Mouse (Mus musculus) midbrain, embryonic 16.5 days (tissue): Measurements from ENCODE around the gene Nop9. TPM values are rescaled to one million over a fixed set of nuclear protein-coding genes. Genes with fewer than 3 reads are reported as not detected.

Experiments used
- ATAC-seq: fragments of 200-750 bp; cut with Nextera tagmentation; 2 replicates; pipeline ENCODE4 v1.8.0; 2017; ENCODE audit warnings: moderate TSS enrichment
- H3K27ac ChIP-seq: fragments of 300-500 bp; sonication (generic); 2 replicates; pipeline ENCODE4 v1.5.1; 2014; ENCODE audit warnings: mild to moderate bottlenecking, low read length, mixed read lengths
- H3K27me3 ChIP-seq: fragments of 300-500 bp; sonication (generic); 2 replicates; pipeline ENCODE4 v1.6.1; 2014; ENCODE audit warnings: low read depth, low read length, mixed read lengths; ENCODE audit not compliant: control insufficient read depth, insufficient read depth
- H3K36me3 ChIP-seq: fragments of 300-500 bp; sonication (generic); 2 replicates; pipeline ENCODE4 v1.6.1; 2014; ENCODE audit warnings: mild to moderate bottlenecking, low read length, moderate library complexity, mixed read lengths; ENCODE audit not compliant: control insufficient read depth, insufficient read depth
- H3K4me1 ChIP-seq: fragments of 300-500 bp; sonication (generic); 2 replicates; pipeline ENCODE4 v1.6.1; 2014; ENCODE audit warnings: mild to moderate bottlenecking, low read length, mixed read lengths; ENCODE audit not compliant: control insufficient read depth, insufficient read depth
- H3K4me2 ChIP-seq: fragments of 300-500 bp; sonication (generic); 2 replicates; pipeline ENCODE4 v1.6.1; 2014; ENCODE audit warnings: mild to moderate bottlenecking, low read length, mixed read lengths
- H3K4me3 ChIP-seq: fragments of 300-500 bp; sonication (generic); 2 replicates; pipeline ENCODE4 v1.5.1; 2014; ENCODE audit warnings: low read depth, mild to moderate bottlenecking, low read length, moderate library complexity, mixed read lengths
- H3K9ac ChIP-seq: fragments of 300-500 bp; sonication (generic); 2 replicates; pipeline ENCODE4 v1.6.1; 2014; ENCODE audit warnings: low read depth, low read length, mixed read lengths
- H3K9me3 ChIP-seq: fragments of 300-500 bp; sonication (generic); replicated peaks from 2 replicates; pipeline ENCODE4 v1.6.1; 2014; ENCODE audit warnings: mild to moderate bottlenecking, low read length, mixed read lengths; ENCODE audit not compliant: control insufficient read depth, poor library complexity, severe bottlenecking
- WGBS: fragments of 180-500 bp; shearing (Covaris S2); extraction: QIAGEN DNeasy Blood & Tissue Kit; methylation state at CpG from one replicate; pipeline ENCODE4 v1.1.7; 2014; 5-methylcytosine and 5-hydroxymethylcytosine counted together
- polyA plus RNA-seq: library from polyadenylated mRNA; unstranded; fragments of >200 nt; fragmentation: Nextera tagmentation; extraction: Ambion mirVana; gene quantifications from 2 replicates; pipeline ENCODE4 v1.2.1, GENCODE M21; 2015

Gene Nop9
- polyA plus RNA-seq, 1 experiment from 2014 or later = 25.9 TPM

DNA sequence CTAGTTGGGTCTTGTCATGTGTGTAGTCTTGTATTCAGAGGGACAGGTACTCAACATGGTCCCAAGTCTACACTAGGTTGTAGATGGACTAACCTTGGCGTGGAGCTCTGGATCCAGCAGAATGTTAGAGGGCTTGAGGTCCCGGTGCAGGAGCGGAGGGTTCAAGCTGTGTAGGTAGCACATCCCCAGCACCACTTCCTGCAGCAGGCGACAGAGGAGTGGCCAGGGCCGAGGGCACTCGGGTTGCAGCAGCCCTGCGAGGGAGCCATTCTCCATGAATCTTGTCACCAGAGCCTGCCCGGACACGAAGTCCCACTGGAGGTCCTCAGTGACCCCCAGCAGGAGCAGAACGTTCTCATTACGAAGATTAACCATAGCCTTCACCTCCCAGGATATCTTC lies 42.2 kb downstream of the Nop9 start:
- H3K27ac ChIP-seq = no peak overlapping the region
- H3K4me3 ChIP-seq = no peak overlapping the region
- peaks cover 5% of the 10 kb centered on the region; the same call in 1 of the 2 replicates for H3K4me1 ChIP-seq
- WGBS = 39% methylated on average over 11 of the region's 11 CpGs
- peaks cover 66% of the 10 kb centered on the region for H3K27me3 ChIP-seq
- no peak overlapping the region for H3K9ac ChIP-seq
- H3K9me3 ChIP-seq = no peaks in the 10 kb centered on the region
- no peak overlapping the region for H3K4me2 ChIP-seq
- no peak for ATAC-seq
- H3K36me3 ChIP-seq = no peaks in the 10 kb centered on the region

GRCm38 (mm10) chr14:55788256-55789050 lies 43.0 kb downstream of the Nop9 start, which contains the start of gene Ripk3:
Gene Ripk3, minus strand, starts transcription at chr14:55788865.
- 6% methylated on average over 40 of the region's 40 CpGs for WGBS
- Histone ChIP-seq H3K9me3 (no peaks in the 10 kb centered on the region), H3K27ac (no peak within 1 kb of the TSS), H3K4me2 (peak within 1 kb of the TSS; percentile 44), H3K27me3 (peaks cover 65% of the 10 kb centered on the region), H3K4me1 (peaks cover 5% of the 10 kb centered on the region; the same call in 1 of the 2 replicates), H3K36me3 (no peaks in the 10 kb centered on the region), H3K9ac (0 out of 2 replicates have a peak within 1 kb of the TSS, but pooled peaks have one; percentile 8), H3K4me3 (peak within 1 kb of the TSS; percentile 15)
- ATAC-seq = no peak

DNA sequence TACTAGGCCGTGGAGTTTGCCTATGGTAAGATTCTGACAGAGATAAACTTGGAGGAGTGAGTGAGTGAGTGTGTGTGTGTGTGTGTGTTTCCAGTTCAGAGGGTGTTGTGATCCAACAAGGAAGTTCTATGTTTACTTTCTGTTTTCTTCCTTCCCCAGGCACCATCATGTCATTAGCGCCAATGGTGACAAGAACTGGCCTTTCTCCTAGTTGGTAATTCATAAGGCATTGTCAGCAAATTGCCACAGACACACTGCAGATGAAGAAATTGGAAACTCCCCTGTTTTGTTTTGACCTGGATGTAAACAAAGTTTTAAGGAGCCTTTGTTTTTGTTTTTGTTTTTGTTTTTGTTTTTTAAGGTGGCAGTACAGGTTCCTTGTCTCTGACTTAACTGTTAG lies 48.0 kb downstream of the Nop9 start:
- H3K9me3 ChIP-seq = no peaks in the 10 kb centered on the region
- H3K4me1 ChIP-seq = no peaks in the 10 kb centered on the region
- no peak overlapping the region for H3K9ac ChIP-seq
- no peak overlapping the region for H3K4me2 ChIP-seq
- no peak for ATAC-seq
- no peak overlapping the region for H3K4me3 ChIP-seq
- H3K36me3 ChIP-seq = no peaks in the 10 kb centered on the region
- no peak overlapping the region for H3K27ac ChIP-seq
- WGBS = 70% methylated on average over 2 of the region's 2 CpGs
- H3K27me3 ChIP-seq = peaks cover 18% of the 10 kb centered on the region

DNA sequence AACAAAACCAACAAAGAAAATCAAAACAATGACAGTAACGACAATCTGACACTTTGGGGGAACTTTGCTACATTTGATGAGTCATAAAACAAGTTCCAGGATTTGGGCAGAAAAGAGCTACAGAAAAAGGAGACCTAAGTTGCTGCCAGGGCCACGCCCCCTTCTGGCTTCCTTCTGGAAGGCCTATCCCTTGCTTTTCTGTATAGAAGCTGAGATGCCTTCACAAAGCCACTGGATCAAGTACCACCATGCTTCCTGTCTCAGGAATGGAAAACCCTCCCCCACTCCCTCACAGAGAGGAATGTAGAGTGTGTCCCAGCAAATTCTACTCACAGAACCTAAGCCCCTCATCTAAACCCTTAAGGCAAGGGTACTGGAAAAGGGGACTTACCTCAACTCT lies 48.5 kb downstream of the Nop9 start:
- no peaks in the 10 kb centered on the region for H3K9me3 ChIP-seq
- no peaks in the 10 kb centered on the region for H3K36me3 ChIP-seq
- WGBS = 75% methylated on average over 2 of the region's 2 CpGs
- no peak for ATAC-seq
- H3K9ac ChIP-seq = no peak overlapping the region
- H3K4me3 ChIP-seq = no peak overlapping the region
- H3K27ac ChIP-seq = no peak overlapping the region
- H3K4me1 ChIP-seq = no peaks in the 10 kb centered on the region
- H3K27me3 ChIP-seq = peaks cover 13% of the 10 kb centered on the region
- no peak overlapping the region for H3K4me2 ChIP-seq

DNA sequence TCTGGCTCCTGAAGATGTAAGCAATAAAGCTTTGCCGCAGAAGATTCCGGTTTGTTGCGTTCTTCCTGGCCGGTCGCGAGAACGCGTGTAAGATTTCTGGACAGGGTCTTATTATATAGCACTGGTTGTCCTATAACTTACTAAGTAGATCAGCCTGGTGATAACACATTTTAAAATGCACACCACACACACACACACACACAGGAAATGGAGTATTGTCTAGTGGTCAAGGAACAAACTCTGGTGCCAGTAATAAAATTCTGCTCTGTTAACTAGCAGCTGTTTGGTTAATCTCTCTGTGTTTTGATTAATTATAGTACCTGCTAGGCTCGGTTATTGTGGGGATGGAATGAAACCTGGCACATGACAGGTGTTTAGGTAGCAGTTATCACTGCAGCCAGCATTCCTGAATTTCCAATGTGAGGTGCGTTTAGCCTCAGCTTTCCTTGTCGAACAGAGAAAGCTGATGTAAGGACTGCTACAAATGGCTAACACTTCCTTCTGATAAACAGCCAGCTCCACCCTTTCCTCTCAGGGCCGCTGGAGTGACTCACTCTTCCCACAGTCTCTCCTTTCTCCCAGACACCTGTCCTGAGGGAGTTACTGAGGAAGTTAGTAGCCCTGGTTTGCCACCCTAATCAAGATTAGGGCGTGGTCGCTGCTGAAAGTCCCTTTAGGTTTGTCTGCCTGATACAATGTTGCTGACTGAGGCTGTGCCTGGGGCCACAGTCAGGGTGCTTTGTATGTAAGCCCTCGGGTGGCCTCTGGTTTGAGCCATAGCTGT lies 50.1 kb downstream of the Nop9 start:
- no peak overlapping the region for H3K4me2 ChIP-seq
- H3K9ac ChIP-seq = no peak overlapping the region
- H3K36me3 ChIP-seq = no peaks in the 10 kb centered on the region
- 87% methylated on average over 15 of the region's 15 CpGs for WGBS
- no peak overlapping the region for H3K4me3 ChIP-seq
- ATAC-seq = no peak
- no peaks in the 10 kb centered on the region for H3K4me1 ChIP-seq
- no peaks in the 10 kb centered on the region for H3K27me3 ChIP-seq
- no peaks in the 10 kb centered on the region for H3K9me3 ChIP-seq
- no peak overlapping the region for H3K27ac ChIP-seq

Other genes starting within 250 kb of the Nop9 start
- 2.2 and 3.4 TPM in 2 replicates for gene Cpne6, start 235.2 kb upstream of the Nop9 start, polyA plus RNA-seq
- 0.08 and 0.19 TPM in 2 replicates for gene Nrl, start 220.7 kb upstream of the Nop9 start, polyA plus RNA-seq
- 29.5 and 30.6 TPM in 2 replicates for gene Pck2, start 205.4 kb upstream of the Nop9 start, polyA plus RNA-seq
- 134 and 137 TPM in 2 replicates for gene Dcaf11, start 185.7 kb upstream of the Nop9 start, polyA plus RNA-seq
- 0.55 and 0.72 TPM in 2 replicates for gene A730061H03Rik, start 185.3 kb upstream of the Nop9 start, polyA plus RNA-seq
- 0.22 TPM in 1 of 2 replicates, not detected in the other for gene Fitm1, start 170.1 kb upstream of the Nop9 start, polyA plus RNA-seq
- 238 and 262 TPM in 2 replicates for gene Psme1, start 167.6 kb upstream of the Nop9 start, polyA plus RNA-seq
- 31.6 and 46.9 TPM in 2 replicates for gene Emc9, start 160.4 kb upstream of the Nop9 start, polyA plus RNA-seq
- 174 and 183 TPM in 2 replicates for gene Psme2, start 154.6 kb upstream of the Nop9 start, polyA plus RNA-seq
- 24.6 and 27.2 TPM in 2 replicates for gene Rnf31, start 154.0 kb upstream of the Nop9 start, polyA plus RNA-seq
- gene Irf9, start 142.1 kb upstream of the Nop9 start, polyA plus RNA-seq = 10.4 and 10.5 TPM in 2 replicates
- gene Rec8, start 127.7 kb upstream of the Nop9 start, polyA plus RNA-seq = 8.0 and 8.4 TPM in 2 replicates
- gene Ipo4, start 109.7 kb upstream of the Nop9 start, polyA plus RNA-seq = 116 and 123 TPM in 2 replicates
- gene Gm49378, start 107.8 kb upstream of the Nop9 start, polyA plus RNA-seq = 2.1 and 2.4 TPM in 2 replicates
- gene Tm9sf1, start 101.9 kb upstream of the Nop9 start, polyA plus RNA-seq = 57.8 and 60.0 TPM in 2 replicates
- 0.20 and 0.28 TPM in 2 replicates for gene Tssk4, start 95.5 kb upstream of the Nop9 start, polyA plus RNA-seq
- 81.0 and 84.6 TPM in 2 replicates for gene Mdp1, start 85.2 kb upstream of the Nop9 start, polyA plus RNA-seq
- 52.5 and 52.7 TPM in 2 replicates for gene Gmpr2, start 73.8 kb upstream of the Nop9 start, polyA plus RNA-seq
- 532 and 551 TPM in 2 replicates for gene Nedd8, start 73.6 kb upstream of the Nop9 start, polyA plus RNA-seq
- gene Tinf2, start 63.9 kb upstream of the Nop9 start, polyA plus RNA-seq = 22.5 and 25.8 TPM in 2 replicates
- gene Tgm1, start 31.8 kb upstream of the Nop9 start, polyA plus RNA-seq = 0.13 and 0.15 TPM in 2 replicates
- 64.0 and 65.1 TPM in 2 replicates for gene Rabggta, start 23.4 kb upstream of the Nop9 start, polyA plus RNA-seq
- gene Dhrs1, start within 50 bp of the Nop9 start, polyA plus RNA-seq = 72.3 and 75.3 TPM in 2 replicates
- gene Cideb, start 12.8 kb downstream of the Nop9 start, polyA plus RNA-seq = 0.21 and 0.26 TPM in 2 replicates
- gene Ltb4r2, start 15.7 kb downstream of the Nop9 start, polyA plus RNA-seq = 0.51 and 0.59 TPM in 2 replicates
- 0.50 and 0.60 TPM in 2 replicates for gene Ltb4r1, start 20.3 kb downstream of the Nop9 start, polyA plus RNA-seq
- gene Adcy4, start 38.4 kb downstream of the Nop9 start, polyA plus RNA-seq = 4.0 and 5.0 TPM in 2 replicates
- 1.6 and 1.7 TPM in 2 replicates for gene Ripk3, start 43.2 kb downstream of the Nop9 start, polyA plus RNA-seq
- 6.7 and 7.0 TPM in 2 replicates for gene Nfatc4, start 77.5 kb downstream of the Nop9 start, polyA plus RNA-seq
- 11.0 and 11.9 TPM in 2 replicates for gene Nynrin, start 108.3 kb downstream of the Nop9 start, polyA plus RNA-seq
- 0.15 and 0.20 TPM in 2 replicates for gene Cbln3, start 138.7 kb downstream of the Nop9 start, polyA plus RNA-seq
- 10.4 and 10.5 TPM in 2 replicates for gene Khnyn, start 139.3 kb downstream of the Nop9 start, polyA plus RNA-seq
- gene Sdr39u1, start 154.6 kb downstream of the Nop9 start, polyA plus RNA-seq = 160 and 180 TPM in 2 replicates
- gene Cma1, start 199.0 kb downstream of the Nop9 start, polyA plus RNA-seq = 0.29 TPM in 1 of 2 replicates, not detected in the other
- gene Cma2, start 205.3 kb downstream of the Nop9 start, polyA plus RNA-seq = not detected in 2 replicates